Mouse (Mus musculus) subcutaneous adipose tissue, adult 2 months (tissue): ENCODE data around the gene Mrfap1. TPM values are rescaled to one million over a fixed set of nuclear protein-coding genes. Genes with fewer than 3 reads are reported as not detected.

ENCODE experiments used
- polyA plus RNA-seq: library from polyadenylated mRNA; depleted of rRNA; stranded (reverse); fragments of >200 nt; gene quantifications from 2 replicates; pipeline ENCODE4 v1.2.3, GENCODE M21; 2012; ENCODE audit warnings: low replicate concordance; rRNA removed

Gene Mrfap1
- 89.9 and 204 TPM in 2 replicates for polyA plus RNA-seq

GRCm38 (mm10) chr5:36796296-36797014, at the start of gene Mrfap1:
TSS of gene Mrfap1 (minus strand) at chr5:36796772.

DNA sequence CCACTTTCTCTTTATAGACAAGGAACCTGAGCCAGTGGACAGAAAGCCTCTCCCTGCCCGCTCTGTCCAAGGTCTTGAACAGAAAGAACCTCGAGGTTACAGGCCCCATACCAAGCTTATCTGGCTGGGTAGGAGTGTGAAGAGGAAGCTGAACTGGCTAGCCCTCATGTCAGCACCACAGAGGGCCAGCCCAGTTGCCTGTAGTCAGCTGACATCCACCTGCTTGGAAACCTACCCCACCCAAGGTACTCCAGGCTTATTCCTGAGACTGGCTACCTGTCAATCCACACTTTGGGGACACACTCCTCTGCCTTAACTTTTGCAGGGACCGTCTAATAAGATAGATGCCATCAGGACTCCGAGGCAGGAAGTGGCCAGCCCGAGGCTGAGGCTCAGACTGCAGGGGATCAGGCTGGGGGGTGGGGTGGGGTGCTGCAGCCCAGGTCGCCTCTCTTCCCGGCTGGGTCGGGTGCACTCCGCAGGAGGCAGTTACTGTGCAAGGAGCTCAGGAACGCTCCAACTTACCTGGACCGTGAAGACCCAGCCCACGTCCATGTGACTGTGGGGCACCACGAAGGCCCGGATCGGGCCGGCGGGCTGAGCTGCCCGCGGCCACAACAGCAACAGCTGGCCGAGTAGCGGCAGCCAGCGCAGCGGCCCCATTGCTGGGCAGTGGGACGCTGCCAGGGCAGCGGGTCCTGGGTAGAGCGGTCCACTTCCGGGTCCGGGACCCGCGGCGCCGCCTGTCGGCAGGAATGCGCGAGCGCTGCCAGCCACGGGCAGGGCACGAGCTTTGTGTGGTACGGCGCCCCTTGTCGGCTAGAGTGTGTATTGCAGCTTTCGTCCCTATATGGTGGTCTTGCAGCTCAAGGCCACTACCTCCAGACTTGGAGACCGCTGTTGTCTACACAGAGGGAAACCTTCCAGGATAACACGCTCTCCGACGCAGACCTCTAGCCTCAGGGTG, 33.6 kb upstream of the Mrfap1 start, which contains the start of gene Man2b2:
Gene Man2b2, minus strand, starts transcription at position 741 of the 967 bp plus-strand sequence.

GRCm38 (mm10) chr5:36748536-36749061, 48.0 kb downstream of the Mrfap1 start, which contains the start of gene Bloc1s4:
TSS of gene Bloc1s4 (minus strand) at chr5:36748650.

Other genes with a start within 250 kb of the Mrfap1 start
- gene Tbc1d14, start 203.5 kb downstream of the Mrfap1 start, polyA plus RNA-seq: 20.4 and 35.3 TPM in 2 replicates
- 38.4 and 57.8 TPM in 2 replicates for gene D5Ertd579e, start 100.7 kb downstream of the Mrfap1 start, polyA plus RNA-seq
- gene Bloc1s4, start 48.1 kb downstream of the Mrfap1 start, polyA plus RNA-seq: 14.9 and 23.6 TPM in 2 replicates
- gene Man2b2, start 33.9 kb upstream of the Mrfap1 start, polyA plus RNA-seq: 105 and 134 TPM in 2 replicates
- gene Ppp2r2c, start 71.7 kb upstream of the Mrfap1 start, polyA plus RNA-seq: 6.4 TPM in 1 of 2 replicates, not detected in the other
- 16.1 and 24.0 TPM in 2 replicates for gene Wfs1, start 192.4 kb upstream of the Mrfap1 start, polyA plus RNA-seq